Comparison of ENCODE assay signal across 8 mouse cellular contexts in the genomic region with DNA sequence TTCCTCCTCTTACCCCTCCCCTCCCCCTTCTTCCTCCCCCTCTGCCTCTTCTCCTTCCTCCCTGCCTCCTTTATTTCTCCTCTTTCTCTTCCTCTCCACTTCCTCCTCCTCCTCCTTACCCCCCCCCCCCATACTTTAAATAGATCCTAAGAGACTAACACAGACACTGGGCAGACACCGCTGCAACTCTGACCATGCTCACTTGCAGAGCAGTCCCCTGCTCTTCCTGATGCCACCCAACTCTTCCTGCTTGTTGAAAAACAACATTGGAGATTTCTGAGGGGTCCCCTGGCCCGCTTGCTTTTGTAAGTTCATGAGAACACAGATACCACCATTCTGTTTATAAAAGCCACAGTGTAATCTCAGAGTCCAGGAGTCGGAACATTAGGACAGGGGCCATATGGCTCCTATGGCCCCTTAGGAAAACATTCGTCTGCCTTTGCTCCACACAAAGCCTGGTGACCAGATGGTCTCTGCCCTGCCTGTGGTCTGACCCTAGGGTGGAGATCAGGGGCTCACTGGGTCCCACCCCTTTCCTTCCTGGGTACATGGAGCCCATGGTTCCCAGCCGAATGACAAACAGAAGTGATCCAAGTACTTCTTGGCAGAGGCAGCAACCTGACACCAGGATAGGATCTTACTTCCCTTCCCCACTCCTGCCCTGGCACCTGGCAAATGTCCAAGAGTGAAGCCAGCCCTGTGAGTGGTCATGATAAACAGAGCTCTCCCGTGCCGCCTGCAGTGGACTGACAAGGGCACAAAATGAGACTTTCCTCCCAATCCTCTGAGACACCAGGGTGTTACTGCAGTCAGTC.
DNase-seq lines count a peak whose midpoint lies in the region; ATAC-seq lines count a peak whose summit lies in the region.

No protein-coding gene starts in this region.

- H3K27me3 ChIP-seq in embryonic facial prominence, embryonic 15.5 days, result peaks cover 4% of the 10 kb centered on the region; the same call in 1 of the 2 replicates
- H3K27me3 ChIP-seq in hindbrain, embryonic 11.5 days (ENCODE audit: control insufficient read depth, insufficient read depth, low read length), result no peaks in the 10 kb centered on the region
- no peaks in the 10 kb centered on the region for H3K27me3 ChIP-seq in limb, embryonic 12.5 days
- no peaks in the 10 kb centered on the region for H3K27me3 ChIP-seq in midbrain, embryonic 14.5 days (ENCODE audit: control insufficient read depth, insufficient read depth, low read length)

- peak; percentile 80 for DNase-seq in urinary bladder, postnatal 14 days (ENCODE audit: low spot score)
- DNase-seq in urinary bladder, postnatal 10 days (ENCODE audit: low spot score), result no peak
- DNase-seq in hindbrain, embryonic 11.5 days (ENCODE audit: low spot score), result peak; percentile 28
- DNase-seq in midbrain, embryonic 14.5 days, result peak; percentile 52
- peak; percentile 37 to 71 for DNase-seq in urinary bladder, postnatal 36 days (ENCODE audit: low spot score in 2 of 2)
- DNase-seq in layer of hippocampus, adult 9-11 months, result no peak

- peak overlapping the region; percentile 70 for H3K27ac ChIP-seq in embryonic facial prominence, embryonic 15.5 days (replicated peaks)
- H3K27ac ChIP-seq in hindbrain, embryonic 11.5 days (ENCODE audit: low read depth, low read length), result peak overlapping the region; percentile 20; the same call in 1 of the 2 replicates
- H3K27ac ChIP-seq in limb, embryonic 12.5 days, result peak overlapping the region; percentile 84
- no peak overlapping the region for H3K27ac ChIP-seq in midbrain, embryonic 14.5 days (replicated peaks; ENCODE audit: low read depth, low read length)

- H3K9me3 ChIP-seq in embryonic facial prominence, embryonic 15.5 days (replicated peaks), result no peaks in the 10 kb centered on the region
- no peaks in the 10 kb centered on the region for H3K9me3 ChIP-seq in hindbrain, embryonic 11.5 days (ENCODE audit: control insufficient read depth, low read length)
- H3K9me3 ChIP-seq in limb, embryonic 12.5 days, result no peaks in the 10 kb centered on the region
- no peaks in the 10 kb centered on the region for H3K9me3 ChIP-seq in midbrain, embryonic 14.5 days (ENCODE audit: control insufficient read depth, low read length)

- peaks cover 20% of the 10 kb centered on the region for H3K4me1 ChIP-seq in embryonic facial prominence, embryonic 15.5 days
- H3K4me1 ChIP-seq in hindbrain, embryonic 11.5 days (replicated peaks; ENCODE audit: control insufficient read depth, insufficient read depth, low read length), result no peaks in the 10 kb centered on the region
- peaks cover 40% of the 10 kb centered on the region for H3K4me1 ChIP-seq in limb, embryonic 12.5 days (replicated peaks)
- peaks cover 10% of the 10 kb centered on the region; the same call in 1 of the 2 replicates for H3K4me1 ChIP-seq in midbrain, embryonic 14.5 days (ENCODE audit: control insufficient read depth, insufficient read depth, low read length)

- ATAC-seq in embryonic facial prominence, embryonic 15.5 days (ENCODE audit: insufficient number of reproducible peaks, low FRiP score, low TSS enrichment, low read depth), result peak; percentile 75
- ATAC-seq in hindbrain, embryonic 11.5 days (ENCODE audit: low FRiP score), result peak; percentile 60
- ATAC-seq in limb, embryonic 12.5 days (ENCODE audit: insufficient number of reproducible peaks, insufficient read depth, low FRiP score, low TSS enrichment, low read depth), result no peak
- ATAC-seq in midbrain, embryonic 14.5 days (ENCODE audit: low FRiP score, low TSS enrichment), result peak; percentile 37; the same call in 1 of the 2 replicates

- no peak overlapping the region for H3K4me2 ChIP-seq in embryonic facial prominence, embryonic 15.5 days (replicated peaks)
- H3K4me2 ChIP-seq in hindbrain, embryonic 11.5 days (replicated peaks; ENCODE audit: low read depth, low read length), result no peak overlapping the region
- 0 out of 2 replicates have a peak overlapping the region, but pooled peaks have one; percentile 3 for H3K4me2 ChIP-seq in limb, embryonic 12.5 days
- H3K4me2 ChIP-seq in midbrain, embryonic 14.5 days (ENCODE audit: low read length), result no peak overlapping the region

- H3K4me3 ChIP-seq in embryonic facial prominence, embryonic 15.5 days (replicated peaks), result no peak overlapping the region
- H3K4me3 ChIP-seq in hindbrain, embryonic 11.5 days (ENCODE audit: low read depth, low read length), result no peak overlapping the region
- H3K4me3 ChIP-seq in limb, embryonic 12.5 days (replicated peaks), result no peak overlapping the region
- no peak overlapping the region for H3K4me3 ChIP-seq in midbrain, embryonic 14.5 days (replicated peaks; ENCODE audit: low read depth, low read length)

- H3K9ac ChIP-seq in embryonic facial prominence, embryonic 15.5 days, result no peak overlapping the region
- H3K9ac ChIP-seq in hindbrain, embryonic 11.5 days (ENCODE audit: low read depth, low read length), result no peak overlapping the region
- no peak overlapping the region for H3K9ac ChIP-seq in limb, embryonic 12.5 days (replicated peaks)
- H3K9ac ChIP-seq in midbrain, embryonic 14.5 days (replicated peaks; ENCODE audit: low read length), result no peak overlapping the region

- 25% methylated on average over 7 of the region's 7 CpGs for WGBS in embryonic facial prominence, embryonic 15.5 days
- WGBS in hindbrain, embryonic 11.5 days, result 36% methylated on average over 7 of the region's 7 CpGs
- WGBS in limb, embryonic 12.5 days, result 6% methylated on average over 7 of the region's 7 CpGs
- WGBS in midbrain, embryonic 14.5 days, result 40% methylated on average over 7 of the region's 7 CpGs

- H3K36me3 ChIP-seq in embryonic facial prominence, embryonic 15.5 days, result no peaks in the 10 kb centered on the region
- H3K36me3 ChIP-seq in hindbrain, embryonic 11.5 days (ENCODE audit: control insufficient read depth, insufficient read depth, low read length), result no peaks in the 10 kb centered on the region
- no peaks in the 10 kb centered on the region for H3K36me3 ChIP-seq in limb, embryonic 12.5 days
- no peaks in the 10 kb centered on the region for H3K36me3 ChIP-seq in midbrain, embryonic 14.5 days (ENCODE audit: control insufficient read depth, insufficient read depth, low read length)

Comparison
In these comparisons a context has a peak if more than half of its experiments do, and no peak if none do; other contexts are left out.
1. DNase-seq: peak in urinary bladder, postnatal 14 days (single experiment), hindbrain, embryonic 11.5 days (single experiment), midbrain, embryonic 14.5 days (single experiment) and urinary bladder, postnatal 36 days (2 of 2); none in urinary bladder, postnatal 10 days (single experiment) and layer of hippocampus, adult 9-11 months (single experiment).